Mouse (Mus musculus) lung, adult 2 months (tissue): Measurements from ENCODE around the gene Ppil4. TPM values are rescaled to one million over a fixed set of nuclear protein-coding genes. Genes with fewer than 3 reads are reported as not detected.
A peak's percentile ranks its signal among the peaks of the same experiment; 100 is the strongest.

Source experiments
- DNase-seq: peaks from one replicate; pipeline ENCODE4 v3.0.0; 2022
- H3K4me1 ChIP-seq: fragments of 200-500 bp; 2 replicates; pipeline ENCODE4 v1.6.1; 2011; ENCODE audit warnings: low read length; ENCODE audit not compliant: control insufficient read depth, insufficient read depth
- H3K4me3 ChIP-seq: fragments of 200-500 bp; replicated peaks from 2 replicates; pipeline ENCODE3; 2011; ENCODE audit warnings: low read depth, mild to moderate bottlenecking, control low read depth, low read length; ENCODE audit errors: extremely low read depth
- CTCF ChIP-seq: fragments of 200-500 bp; IDR thresholded peaks from 2 replicates; pipeline ENCODE4 v1.5.1; 2011; ENCODE audit warnings: mild to moderate bottlenecking, low read length, control low read depth; ENCODE audit not compliant: insufficient read depth
- POLR2A ChIP-seq: fragments of 200-500 bp; IDR thresholded peaks from 2 replicates; pipeline ENCODE4 v1.6.1; 2011; ENCODE audit warnings: low read depth, mild to moderate bottlenecking, control low read depth, low read length, borderline replicate concordance; ENCODE audit errors: extremely low read depth
- WGBS: fragments of 180-500 bp; shearing (Covaris S2); methylation state at CpG from one replicate; pipeline ENCODE4 v1.1.7; 2018; 5-methylcytosine and 5-hydroxymethylcytosine counted together
- polyA plus RNA-seq: library from polyadenylated mRNA; depleted of rRNA; stranded (reverse); fragments of >200 nt; gene quantifications from 2 replicates; pipeline ENCODE4 v1.2.3, GENCODE M21; 2012; rRNA removed

Gene Ppil4
- polyA plus RNA-seq, 1 experiment: 7.6 TPM

DNA sequence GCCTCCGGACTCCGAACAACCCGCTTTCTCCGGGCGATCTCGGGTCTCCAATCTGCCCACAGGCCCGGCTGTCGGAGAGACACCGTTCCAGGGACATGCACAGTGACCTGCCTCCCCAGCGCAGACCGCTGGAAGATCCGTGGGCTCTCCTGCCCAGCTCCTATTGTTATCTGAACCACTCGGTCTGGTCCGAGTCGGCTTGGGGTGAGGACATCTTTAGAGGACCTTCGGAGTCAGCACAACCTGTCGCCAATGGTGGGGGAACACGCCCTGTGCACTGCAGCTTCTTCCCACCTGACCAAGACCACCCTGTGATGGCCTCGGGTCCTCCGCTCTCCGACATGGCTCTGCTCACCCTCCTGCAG is 75.0 kb downstream of the Ppil4 start:
- no peak for DNase-seq
- TF ChIP-seq POLR2A (no peak), CTCF (no peak)
- Histone ChIP-seq H3K4me3 (no peak overlapping the region), H3K4me1 (no peaks in the 10 kb centered on the region)
- WGBS: 34% methylated on average over 21 of the region's 21 CpGs

DNA sequence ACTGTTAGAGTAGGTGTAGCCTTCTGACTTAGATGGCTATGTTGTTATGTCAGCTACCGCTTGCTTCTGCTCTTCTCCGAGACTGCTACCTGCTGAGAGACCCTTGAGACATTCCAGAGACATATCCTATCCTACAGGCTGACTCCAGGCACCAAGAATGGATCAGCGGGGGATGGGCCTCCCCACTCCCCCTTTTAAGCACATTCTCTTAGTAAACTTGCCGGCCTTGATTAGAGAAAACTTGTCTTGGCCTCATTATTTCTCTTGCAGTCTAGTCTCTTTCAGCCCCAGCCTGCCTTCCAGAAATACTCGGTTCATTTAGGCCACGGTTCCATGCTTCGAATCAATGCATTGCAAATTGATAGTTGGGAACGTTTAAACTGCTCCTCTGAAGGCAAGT is 77.1 kb downstream of the Ppil4 start:
- no peaks in the 10 kb centered on the region for H3K4me1 ChIP-seq
- TF ChIP-seq CTCF: no peak
- TF ChIP-seq POLR2A: no peak
- no peak overlapping the region for H3K4me3 ChIP-seq
- no peak for DNase-seq
- 80% methylated on average over 8 of the region's 8 CpGs for WGBS

DNA sequence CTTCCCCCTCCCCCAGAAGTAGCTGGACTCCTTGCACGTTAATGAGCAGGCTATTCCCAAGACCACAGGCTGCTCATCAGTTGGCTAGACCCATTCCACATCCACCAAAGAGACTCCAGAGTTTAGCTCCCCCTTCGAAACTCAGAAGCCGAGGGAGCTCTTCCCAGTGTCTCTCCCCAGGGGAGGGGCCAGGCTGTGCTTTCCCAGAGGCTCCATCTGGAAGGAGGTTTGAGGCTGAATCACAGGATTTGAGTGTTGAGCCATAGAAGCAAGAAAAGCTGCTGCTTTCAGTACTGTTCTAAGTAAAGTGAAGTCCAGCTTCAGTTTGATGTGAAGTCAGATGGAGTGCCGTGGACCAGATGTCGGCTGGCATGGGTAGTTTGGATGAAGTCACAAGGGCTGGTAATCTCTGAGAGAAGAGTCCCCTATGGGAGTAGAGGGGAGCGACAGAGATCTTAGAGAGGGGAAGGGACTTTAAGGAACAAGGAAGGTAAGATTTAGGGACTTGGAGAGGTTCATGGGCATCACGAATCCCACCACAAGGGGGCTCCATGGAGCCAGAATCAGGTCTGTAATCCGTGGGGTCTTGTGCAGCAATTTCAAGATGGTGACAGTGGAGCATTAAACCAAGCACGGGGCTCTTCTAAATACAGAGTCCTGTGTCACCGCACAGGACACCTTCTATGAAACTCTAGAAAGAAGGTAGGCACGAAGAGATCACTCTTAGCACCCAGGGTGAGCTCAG is 78.1 kb downstream of the Ppil4 start:
- no peak for DNase-seq
- H3K4me3 ChIP-seq: no peak overlapping the region
- 61% methylated on average over 11 of the region's 11 CpGs for WGBS
- no peaks in the 10 kb centered on the region for H3K4me1 ChIP-seq
- TF ChIP-seq CTCF (peak; percentile 65), POLR2A (no peak)

DNA sequence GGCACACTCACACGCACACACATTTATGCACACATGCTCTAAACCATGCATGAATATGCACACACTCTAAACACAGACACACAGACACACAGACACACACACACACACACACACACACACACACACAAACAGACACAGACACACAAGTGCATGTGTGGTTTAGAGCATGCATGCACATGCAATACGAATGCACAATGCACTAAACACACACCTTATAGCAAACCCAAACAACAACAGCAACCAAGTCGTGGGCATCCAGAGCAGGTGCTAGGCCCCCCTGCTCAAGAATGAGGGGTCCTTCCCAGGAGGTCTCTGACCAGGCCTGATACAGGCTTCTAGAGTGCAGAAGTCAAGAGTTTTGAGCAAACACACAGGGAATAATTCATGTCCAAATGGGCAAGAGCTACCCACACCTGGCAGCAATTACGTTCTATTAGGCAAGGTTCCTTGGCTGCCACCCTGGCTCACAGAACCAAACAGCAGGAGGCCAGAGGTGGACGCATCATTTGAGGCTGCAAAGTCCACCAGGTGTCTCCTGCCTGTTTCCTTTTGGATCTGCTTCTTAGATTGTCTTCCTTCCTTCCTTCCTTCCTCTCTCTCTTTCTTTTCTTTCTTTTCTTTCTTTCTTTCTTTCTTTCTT is 78.8 kb downstream of the Ppil4 start:
- no peak for DNase-seq
- no peak for TF ChIP-seq CTCF
- H3K4me3 ChIP-seq: no peak overlapping the region
- 83% methylated on average over 5 of the region's 5 CpGs for WGBS
- H3K4me1 ChIP-seq: no peaks in the 10 kb centered on the region

Other genes starting within 250 kb of the Ppil4 start
- 4.0 and 7.4 TPM in 2 replicates for gene Lrp11, start 203.1 kb upstream of the Ppil4 start, polyA plus RNA-seq
- 3.0 and 4.3 TPM in 2 replicates for gene Nup43, start 125.4 kb upstream of the Ppil4 start, polyA plus RNA-seq
- gene Pcmt1, start 111.8 kb upstream of the Ppil4 start, polyA plus RNA-seq: 19.4 and 25.2 TPM in 2 replicates
- gene Lats1, start 111.7 kb upstream of the Ppil4 start, polyA plus RNA-seq: 10.5 and 13.1 TPM in 2 replicates
- 2.0 and 4.6 TPM in 2 replicates for gene Katna1, start 66.9 kb upstream of the Ppil4 start, polyA plus RNA-seq
- gene Ginm1, start 67 bp upstream of the Ppil4 start, polyA plus RNA-seq: 34.4 and 36.7 TPM in 2 replicates
- gene Zc3h12d, start 39.6 kb downstream of the Ppil4 start, polyA plus RNA-seq: 1.8 and 2.3 TPM in 2 replicates
- 29.2 and 39.0 TPM in 2 replicates for gene Tab2, start 163.3 kb downstream of the Ppil4 start, polyA plus RNA-seq